Mouse (Mus musculus) erythroblast, embryonic 14.5 days (primary cell): ENCODE results near the gene Pheta1.

ENCODE experiments used
- GATA1 ChIP-seq: IDR thresholded peaks from 2 replicates; pipeline ENCODE4 v1.6.1; 2012; ENCODE audit warnings: low read length, inconsistent platforms, mixed read lengths
- TAL1 ChIP-seq: IDR thresholded peaks from 3 replicates; pipeline ENCODE4 v1.6.1; 2012; ENCODE audit warnings: low read length, inconsistent platforms, mixed read lengths

GRCm38 (mm10) chr5:121819559-121819958, 29.2 kb upstream of the Pheta1 start:
- no peak for TF ChIP-seq TAL1
- no peak for TF ChIP-seq GATA1
